Mouse (Mus musculus) B cell, adult 62 days (primary cell): Measurements from ENCODE around the gene Ampd3. TPM values are rescaled to one million over a fixed set of nuclear protein-coding genes. Genes with fewer than 3 reads are reported as not detected.

Experiments used
- total RNA-seq: library from RNA; stranded (reverse); gene quantifications from 4 replicates; pipeline ENCODE4 v1.2.4, GENCODE M21; 2023

Gene Ampd3
- total RNA-seq = 15.9 to 18.4 TPM (median 16.5 TPM) in 4 replicates

DNA sequence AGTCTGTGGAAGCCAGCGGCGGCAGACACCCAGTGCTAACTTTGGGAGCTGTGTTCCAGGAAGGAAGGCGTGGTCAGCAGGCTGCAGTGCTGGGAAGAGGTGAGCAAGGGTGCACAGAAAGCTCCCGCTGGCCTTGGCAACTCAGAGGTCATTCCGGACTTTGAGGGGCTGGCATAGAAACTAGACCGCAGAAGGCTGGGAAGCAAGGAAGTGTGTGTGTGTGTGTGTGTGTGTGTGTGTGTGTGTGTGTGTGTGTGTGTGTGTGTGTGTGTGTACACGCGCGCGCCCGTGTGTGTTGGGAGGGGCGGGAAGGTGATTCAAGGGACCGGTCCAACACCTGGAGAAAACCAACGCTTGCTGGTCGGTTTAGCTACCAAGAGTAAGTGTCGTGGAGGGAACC, at the start of gene Ampd3:
Gene Ampd3, plus strand, starts transcription at position 206 of the 400 bp plus-strand sequence.

DNA sequence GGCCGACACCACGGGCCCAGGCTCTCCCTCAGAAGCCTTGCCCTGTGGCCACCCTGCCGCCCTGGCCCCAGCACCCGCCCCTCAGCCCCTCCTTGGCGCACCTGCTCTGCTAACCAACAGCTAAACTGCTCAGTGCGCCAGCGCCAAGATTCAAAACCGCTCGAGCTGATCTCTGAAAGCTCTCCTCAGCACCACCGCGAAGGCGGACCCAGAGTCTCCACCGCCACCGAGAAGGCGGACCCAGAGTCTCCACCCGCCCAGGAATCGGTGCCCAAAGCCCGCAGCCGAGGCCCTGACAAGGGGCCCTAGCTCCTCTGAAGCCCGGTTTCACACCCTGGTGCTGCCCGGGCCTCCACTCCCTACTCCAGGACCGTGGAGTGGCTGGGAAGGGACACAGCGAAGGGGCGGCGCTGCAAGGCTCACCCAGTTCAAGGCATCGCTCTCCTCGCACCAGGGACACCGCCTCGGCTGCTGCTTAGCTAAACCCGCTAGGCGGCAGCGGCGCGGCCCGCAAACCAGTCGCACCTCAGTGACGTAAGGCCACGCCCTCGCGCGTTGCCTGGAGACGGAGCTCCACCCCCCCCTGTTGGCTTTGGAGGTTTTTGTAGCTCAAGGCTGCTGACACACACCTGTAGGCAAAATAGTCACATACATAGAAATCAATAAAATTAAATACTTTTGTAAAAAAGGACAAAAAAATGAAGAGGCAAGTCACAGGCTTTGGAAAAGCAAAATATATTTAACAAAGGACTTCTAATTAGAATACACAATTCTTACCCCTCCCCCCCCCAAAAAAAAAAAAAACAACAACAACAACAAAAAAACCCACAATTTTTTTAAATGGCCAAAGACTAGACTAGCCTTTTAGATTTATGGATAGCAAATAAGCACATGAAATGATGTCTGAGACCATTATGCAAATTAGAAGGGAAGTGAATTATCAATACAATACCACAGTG, 76.2 kb downstream of the Ampd3 start, which contains the start of gene Rnf141:
Gene Rnf141, minus strand, starts transcription at position 542 of the 959 bp plus-strand sequence.

Other genes starting within 250 kb of the Ampd3 start
- 10.3 to 12.6 TPM (median 11.7 TPM) in 4 replicates for gene Sbf2, start 153.3 kb upstream of the Ampd3 start, total RNA-seq
- 2.4 to 4.0 TPM (median 3.4 TPM) in 4 replicates for gene Adm, start 140.5 kb upstream of the Ampd3 start, total RNA-seq
- gene Rnf141, start 76.3 kb downstream of the Ampd3 start, total RNA-seq = 25.4 to 31.5 TPM (median 29.3 TPM) in 4 replicates
- not detected in 4 replicates for gene Lyve1, start 95.0 kb downstream of the Ampd3 start, total RNA-seq
- 0.60 to 0.89 TPM (median 0.73 TPM) in 4 replicates for gene Mrvi1, start 214.3 kb downstream of the Ampd3 start, total RNA-seq